Mouse (Mus musculus) CD8-positive naive resting alpha-beta T cell, adult 57 days (primary cell): ENCODE data around the gene Cdc5l. TPM values are rescaled to one million over a fixed set of nuclear protein-coding genes. Genes with fewer than 3 reads are reported as not detected.

Source experiments
- total RNA-seq: library from RNA; stranded (reverse); gene quantifications from one replicate; pipeline ENCODE4 v1.2.4, GENCODE M21; 2023

Cdc5l gene
- total RNA-seq, result 79.9 TPM

DNA sequence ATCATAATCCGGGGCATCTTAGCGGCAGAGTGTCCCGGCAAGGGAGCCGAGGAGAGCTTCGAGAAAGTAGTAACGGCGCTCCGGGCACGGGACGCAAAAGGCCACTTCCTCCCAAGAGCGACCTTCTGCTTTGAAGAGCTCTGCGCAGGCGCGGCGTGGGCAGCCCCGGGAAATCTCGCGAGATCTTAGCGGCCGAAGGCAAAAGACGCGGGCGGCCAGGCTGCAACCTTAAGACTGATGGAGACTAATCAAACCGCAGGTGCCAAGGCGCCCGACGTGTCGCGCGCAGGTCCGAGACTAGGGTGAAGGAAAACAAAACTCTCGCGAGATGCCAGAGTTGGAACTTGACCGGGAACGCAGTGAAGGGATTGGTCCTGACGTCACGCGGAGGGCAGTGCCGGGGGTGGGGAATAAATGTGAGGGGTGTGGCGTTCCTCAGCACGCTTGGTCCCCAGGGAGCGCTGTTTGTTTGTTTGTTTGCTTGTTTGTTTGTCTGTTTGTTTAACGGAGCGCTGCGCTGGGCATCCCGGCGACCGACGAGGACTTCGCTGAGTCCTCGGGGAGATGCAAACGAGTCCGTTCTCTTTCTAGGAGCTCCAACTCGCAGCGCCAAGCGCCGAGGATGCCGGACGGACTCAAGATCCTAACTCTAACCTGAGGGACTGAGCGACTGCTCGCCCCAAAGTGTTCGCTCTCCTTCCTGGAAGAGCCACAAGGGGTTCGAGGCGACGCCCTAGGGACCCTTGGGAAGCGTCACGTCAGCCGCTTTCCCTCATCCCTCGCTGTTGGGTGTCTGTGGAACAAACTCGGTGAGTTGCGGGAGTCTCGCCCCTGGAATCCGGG lies at the start of gene Cdc5l:
Gene Cdc5l, minus strand, starts transcription at position 319 of the 843 bp plus-strand sequence.

DNA sequence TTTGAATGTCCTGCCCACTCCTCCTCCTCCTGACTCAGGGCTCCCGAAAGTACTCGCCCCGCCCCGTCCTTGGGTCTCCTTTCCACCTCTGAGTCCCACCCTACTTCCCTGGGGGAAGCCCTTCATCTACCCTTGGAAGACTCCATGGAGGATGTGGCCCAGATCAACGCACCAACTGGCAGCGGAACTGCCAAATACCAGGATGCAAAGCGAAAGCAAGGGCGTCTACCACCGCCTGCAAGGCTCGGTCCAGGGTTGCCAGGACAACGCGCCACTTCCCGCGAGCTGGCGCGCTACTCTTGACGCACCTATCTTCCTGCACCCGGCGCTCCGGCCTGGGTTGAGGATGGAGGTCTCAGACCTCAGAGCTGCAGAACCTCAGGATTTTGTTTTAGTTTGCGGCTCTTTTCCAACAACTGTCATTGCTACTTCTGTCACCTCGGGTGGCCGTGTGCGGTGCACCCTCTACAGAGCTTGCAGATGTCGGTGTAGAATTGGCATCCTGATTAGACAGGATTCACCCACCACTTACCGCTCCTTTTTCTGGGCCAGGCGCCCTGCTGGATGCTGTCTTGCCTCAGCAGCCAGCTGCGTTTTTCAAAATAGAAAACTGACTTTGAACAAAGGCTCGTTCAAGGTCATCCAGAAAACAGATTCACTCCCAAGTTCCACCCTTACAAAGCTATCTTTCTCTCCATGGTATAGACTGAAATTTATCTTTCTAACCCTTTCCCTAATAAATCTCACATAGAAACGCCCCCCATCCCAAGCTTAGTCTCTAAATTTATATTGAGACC lies 41.3 kb upstream of the Cdc5l start, which contains the start of gene Spats1:
Gene Spats1, minus strand, starts transcription at position 747 of the 797 bp plus-strand sequence.

Other genes with a start within 250 kb of the Cdc5l start
- gene Spats1, start 41.7 kb upstream of the Cdc5l start, total RNA-seq, result not detected
- gene Aars2, start 73.1 kb upstream of the Cdc5l start, total RNA-seq, result 18.4 TPM
- not detected for gene Tcte1, start 89.7 kb upstream of the Cdc5l start, total RNA-seq
- gene Tmem151b, start 115.9 kb upstream of the Cdc5l start, total RNA-seq, result 0.12 TPM
- 30.1 TPM for gene Nfkbie, start 122.0 kb upstream of the Cdc5l start, total RNA-seq
- 20.1 TPM for gene Slc35b2, start 130.1 kb upstream of the Cdc5l start, total RNA-seq
- 1,065 TPM for gene Hsp90ab1, start 139.5 kb upstream of the Cdc5l start, total RNA-seq
- 33.8 TPM for gene Slc29a1, start 165.9 kb upstream of the Cdc5l start, total RNA-seq
- gene Mymx, start 168.4 kb upstream of the Cdc5l start, total RNA-seq, result not detected
- gene Capn11, start 225.6 kb upstream of the Cdc5l start, total RNA-seq, result not detected